Mouse (Mus musculus): ENCODE measurements around the gene R3hcc1l. TPM values are rescaled to one million over a fixed set of nuclear protein-coding genes. Genes with fewer than 3 reads are reported as not detected.

Gene R3hcc1l
- polyA plus RNA-seq, 1 experiment: 0.25 TPM

DNA sequence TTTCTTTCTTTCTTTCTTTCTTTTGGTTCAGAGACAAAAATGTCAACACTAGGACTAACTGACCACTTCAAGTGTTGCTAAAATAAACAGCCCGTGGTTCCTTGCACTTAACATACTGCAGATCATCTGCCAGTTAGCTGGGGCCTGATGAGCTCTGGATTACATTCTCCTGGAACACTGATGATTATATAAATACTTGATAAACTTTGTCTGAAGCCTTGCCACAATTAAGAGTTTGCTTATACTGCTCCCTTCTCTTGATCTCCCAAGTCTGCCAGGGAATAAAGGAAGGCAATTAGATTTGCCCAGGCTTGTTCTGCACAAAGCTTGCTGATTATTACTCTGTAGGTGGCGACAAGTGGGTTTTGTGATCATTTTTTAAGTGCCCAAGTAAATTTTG lies 69.1 kb downstream of the R3hcc1l start:
- H3K36me3 ChIP-seq (ENCODE audit: control insufficient read depth): peaks cover 82% of the 10 kb centered on the region

DNA sequence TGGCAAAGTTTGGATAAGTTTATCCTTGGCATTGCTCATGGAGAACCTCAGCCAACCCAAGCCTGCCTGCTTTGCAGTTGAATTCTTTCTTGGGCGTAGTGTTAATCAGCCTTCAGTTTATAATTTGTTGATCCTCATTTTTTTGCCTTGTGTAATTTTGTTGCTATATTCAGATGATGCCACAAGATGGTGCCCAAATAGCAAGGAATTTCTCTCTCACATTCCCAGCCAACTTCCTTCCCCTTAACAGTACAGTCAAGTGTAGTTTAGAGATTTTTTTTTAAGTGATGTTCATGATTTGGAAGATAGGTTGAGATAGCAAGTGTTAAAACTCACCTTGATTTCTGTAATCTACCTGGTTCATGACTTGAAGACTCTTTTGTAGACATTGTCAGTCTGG lies 70.7 kb downstream of the R3hcc1l start:
- peaks cover 81% of the 10 kb centered on the region for H3K36me3 ChIP-seq (ENCODE audit: control insufficient read depth)
- H3K4me1 ChIP-seq (ENCODE audit: control insufficient read depth): peaks cover 12% of the 10 kb centered on the region
- TF ChIP-seq TAL1 (IDR thresholded peaks at IDR 0.05; ENCODE audit: low read length): no peak
- no peak for TF ChIP-seq GATA1 (IDR thresholded peaks at IDR 0.05; ENCODE audit: low read length)
- no peak overlapping the region for H3K4me3 ChIP-seq (replicated peaks)
- no peaks in the 10 kb centered on the region for H3K9me3 ChIP-seq (ENCODE audit: control insufficient read depth, low read length)
- H3K27me3 ChIP-seq (ENCODE audit: control insufficient read depth): no peaks in the 10 kb centered on the region

More for the DNA sequence above, 69.1 kb downstream of the R3hcc1l start:
- Histone ChIP-seq H3K4me1 (ENCODE audit: control insufficient read depth) (peaks cover 28% of the 10 kb centered on the region), H3K4me3 (replicated peaks) (no peak overlapping the region), H3K9me3 (ENCODE audit: control insufficient read depth, low read length) (no peaks in the 10 kb centered on the region), H3K27me3 (ENCODE audit: control insufficient read depth) (no peaks in the 10 kb centered on the region)
- TF ChIP-seq GATA1 (IDR thresholded peaks at IDR 0.05; ENCODE audit: low read length) (no peak), TAL1 (IDR thresholded peaks at IDR 0.05; ENCODE audit: low read length) (no peak)

DNA sequence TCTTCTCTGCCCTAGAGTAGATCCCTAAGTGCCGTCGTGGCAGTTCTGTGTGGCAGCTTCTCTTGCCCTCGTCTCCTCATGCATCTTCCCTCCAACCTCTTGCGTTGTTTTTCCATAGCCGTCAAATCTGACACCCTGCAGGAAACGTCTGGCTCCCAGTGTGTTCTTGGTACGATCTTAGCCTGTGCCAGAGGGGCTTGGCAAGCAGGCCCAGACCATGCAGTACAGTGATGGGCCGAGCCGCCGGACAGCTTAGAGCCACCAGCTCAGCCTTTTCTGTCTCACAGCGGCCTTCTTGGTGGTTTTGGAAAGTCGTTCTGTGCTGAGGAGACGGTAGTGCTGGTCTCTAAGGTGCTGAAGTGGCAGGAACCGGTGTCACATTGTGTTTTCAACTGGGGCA lies 73.0 kb downstream of the R3hcc1l start:
- TF ChIP-seq GATA1 (IDR thresholded peaks at IDR 0.05; ENCODE audit: low read length) (no peak), TAL1 (IDR thresholded peaks at IDR 0.05; ENCODE audit: low read length) (no peak)
- no peak overlapping the region for H3K4me3 ChIP-seq (replicated peaks)
- H3K27me3 ChIP-seq (ENCODE audit: control insufficient read depth): no peaks in the 10 kb centered on the region
- peaks cover 75% of the 10 kb centered on the region for H3K36me3 ChIP-seq (ENCODE audit: control insufficient read depth)
- no peaks in the 10 kb centered on the region for H3K4me1 ChIP-seq (ENCODE audit: control insufficient read depth)
- no peaks in the 10 kb centered on the region for H3K9me3 ChIP-seq (ENCODE audit: control insufficient read depth, low read length)

DNA sequence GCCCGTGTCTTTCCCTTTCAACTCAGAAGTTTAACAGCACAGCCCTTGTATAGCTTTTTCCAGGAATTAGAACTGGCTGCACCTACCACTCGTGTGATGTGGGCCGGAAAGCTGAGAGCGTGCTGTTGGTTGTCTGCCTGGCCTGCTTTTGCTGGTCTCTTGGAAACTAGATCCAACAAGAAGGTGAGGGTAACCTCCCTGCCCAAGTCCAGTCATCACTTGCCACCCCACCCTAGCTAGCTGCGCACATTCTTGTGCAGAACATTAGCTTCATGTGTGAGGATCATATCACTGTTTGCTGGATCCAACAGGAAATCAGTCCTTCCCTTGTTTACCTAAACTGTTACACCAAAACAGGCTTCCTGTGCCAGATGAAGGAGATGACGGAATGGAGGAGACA lies 74.9 kb downstream of the R3hcc1l start:
- no peak overlapping the region for H3K4me3 ChIP-seq (replicated peaks)
- TF ChIP-seq GATA1 (IDR thresholded peaks at IDR 0.05; ENCODE audit: low read length): no peak
- no peak for TF ChIP-seq TAL1 (IDR thresholded peaks at IDR 0.05; ENCODE audit: low read length)

DNA sequence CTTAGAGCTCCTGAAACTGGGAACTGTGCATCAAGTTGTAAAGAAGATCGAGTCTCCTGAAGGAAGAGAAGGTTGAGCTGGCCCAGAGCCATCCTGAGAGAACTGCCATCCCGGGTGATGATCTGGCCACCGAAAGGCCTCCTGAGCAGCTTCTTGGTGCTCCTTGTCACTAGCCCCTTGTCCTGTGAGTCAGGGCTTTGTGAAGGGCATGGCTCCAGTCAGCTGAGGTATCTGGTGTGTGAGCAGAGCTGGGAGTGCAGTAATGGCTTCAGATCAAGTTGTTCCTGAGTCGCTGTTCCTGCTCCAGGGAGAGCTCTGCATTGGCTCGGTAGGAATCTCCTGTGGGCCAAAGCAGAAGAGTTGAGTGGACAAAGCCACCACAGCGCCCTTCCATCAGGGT lies 76.5 kb downstream of the R3hcc1l start:
- Histone ChIP-seq H3K4me3 (replicated peaks) (no peak overlapping the region), H3K9me3 (ENCODE audit: control insufficient read depth, low read length) (no peaks in the 10 kb centered on the region), H3K27me3 (ENCODE audit: control insufficient read depth) (no peaks in the 10 kb centered on the region), H3K36me3 (ENCODE audit: control insufficient read depth) (peaks cover 52% of the 10 kb centered on the region), H3K4me1 (ENCODE audit: control insufficient read depth) (no peaks in the 10 kb centered on the region)
- no peak for TF ChIP-seq GATA1 (IDR thresholded peaks at IDR 0.05; ENCODE audit: low read length)
- TF ChIP-seq TAL1 (IDR thresholded peaks at IDR 0.05; ENCODE audit: low read length): no peak

More for the DNA sequence above, 74.9 kb downstream of the R3hcc1l start:
- H3K9me3 ChIP-seq (ENCODE audit: control insufficient read depth, low read length): no peaks in the 10 kb centered on the region
- no peaks in the 10 kb centered on the region for H3K4me1 ChIP-seq (ENCODE audit: control insufficient read depth)
- no peaks in the 10 kb centered on the region for H3K27me3 ChIP-seq (ENCODE audit: control insufficient read depth)
- peaks cover 61% of the 10 kb centered on the region for H3K36me3 ChIP-seq (ENCODE audit: control insufficient read depth)

DNA sequence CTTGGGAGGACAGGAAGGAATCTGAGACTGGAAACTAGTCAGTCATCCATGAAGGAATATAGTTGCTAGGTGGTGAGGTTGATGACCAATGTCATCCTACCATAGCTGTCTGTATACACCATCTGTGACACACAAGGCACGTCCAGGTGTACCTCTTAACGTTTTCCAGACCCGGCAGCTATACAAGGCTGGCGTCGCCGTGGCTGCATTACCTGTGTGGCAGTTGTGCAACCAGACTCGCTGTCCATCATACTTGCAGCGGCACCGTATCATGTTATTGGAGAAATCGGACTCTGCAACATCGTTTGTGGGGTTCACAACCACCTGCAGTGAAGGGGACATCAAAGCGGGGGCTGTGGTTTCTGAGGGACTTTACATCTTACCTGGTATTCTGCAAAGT lies 78.7 kb downstream of the R3hcc1l start:
- no peaks in the 10 kb centered on the region for H3K4me1 ChIP-seq (ENCODE audit: control insufficient read depth)
- no peaks in the 10 kb centered on the region for H3K9me3 ChIP-seq (ENCODE audit: control insufficient read depth, low read length)
- TF ChIP-seq GATA1 (IDR thresholded peaks at IDR 0.05; ENCODE audit: low read length) (no peak), TAL1 (IDR thresholded peaks at IDR 0.05; ENCODE audit: low read length) (no peak)
- H3K27me3 ChIP-seq (ENCODE audit: control insufficient read depth): no peaks in the 10 kb centered on the region
- H3K36me3 ChIP-seq (ENCODE audit: control insufficient read depth): peaks cover 33% of the 10 kb centered on the region
- no peak overlapping the region for H3K4me3 ChIP-seq (replicated peaks)

DNA sequence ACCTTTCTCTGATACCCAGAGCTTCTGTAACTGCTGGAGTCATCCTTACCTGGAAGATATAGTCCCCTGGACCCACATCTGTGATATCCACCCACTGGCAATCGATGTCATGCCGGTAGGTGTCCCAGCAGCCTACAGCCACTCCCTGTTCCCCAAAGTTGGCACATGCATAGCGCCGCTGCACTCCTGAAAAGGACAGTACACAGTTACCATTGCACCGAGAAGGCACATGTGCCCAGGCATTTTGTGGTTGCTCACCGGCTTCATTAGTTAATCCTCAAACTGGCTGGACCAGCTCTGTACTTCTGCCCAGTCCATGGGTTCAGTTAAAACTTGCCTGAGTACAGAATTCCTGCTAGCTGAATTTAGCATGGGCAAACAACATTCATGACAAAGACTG lies 79.3 kb downstream of the R3hcc1l start:
- Histone ChIP-seq H3K9me3 (ENCODE audit: control insufficient read depth, low read length) (no peaks in the 10 kb centered on the region), H3K36me3 (ENCODE audit: control insufficient read depth) (peaks cover 27% of the 10 kb centered on the region), H3K4me3 (replicated peaks) (no peak overlapping the region), H3K4me1 (ENCODE audit: control insufficient read depth) (no peaks in the 10 kb centered on the region), H3K27me3 (ENCODE audit: control insufficient read depth) (no peaks in the 10 kb centered on the region)
- no peak for TF ChIP-seq GATA1 (IDR thresholded peaks at IDR 0.05; ENCODE audit: low read length)
- TF ChIP-seq TAL1 (IDR thresholded peaks at IDR 0.05; ENCODE audit: low read length): no peak

DNA sequence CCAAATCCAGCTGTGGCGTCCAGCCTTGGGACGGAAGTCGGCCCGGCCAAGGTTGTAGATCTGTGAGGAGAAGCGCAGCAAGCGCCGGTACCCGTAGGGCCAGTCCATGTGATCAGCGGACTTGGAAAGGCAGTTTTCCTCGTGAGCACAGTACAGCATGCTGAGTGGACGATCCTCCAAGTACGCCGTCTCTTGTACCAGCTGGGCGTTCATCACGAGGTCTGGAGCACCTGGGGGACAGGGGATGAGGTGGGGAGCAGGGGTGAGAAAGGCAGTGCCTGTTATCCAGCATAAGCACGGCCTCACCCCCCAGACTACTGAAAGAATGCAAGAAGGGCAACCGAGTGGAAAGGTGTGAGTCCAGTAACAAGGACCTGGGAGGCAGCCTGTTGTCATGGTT lies 81.3 kb downstream of the R3hcc1l start:
- peaks cover 8% of the 10 kb centered on the region for H3K36me3 ChIP-seq (ENCODE audit: control insufficient read depth)
- no peaks in the 10 kb centered on the region for H3K9me3 ChIP-seq (ENCODE audit: control insufficient read depth, low read length)
- TF ChIP-seq TAL1 (IDR thresholded peaks at IDR 0.05; ENCODE audit: low read length): no peak
- TF ChIP-seq GATA1 (IDR thresholded peaks at IDR 0.05; ENCODE audit: low read length): no peak
- H3K27me3 ChIP-seq (ENCODE audit: control insufficient read depth): no peaks in the 10 kb centered on the region
- H3K4me1 ChIP-seq (ENCODE audit: control insufficient read depth): no peaks in the 10 kb centered on the region
- no peak overlapping the region for H3K4me3 ChIP-seq (replicated peaks)

DNA sequence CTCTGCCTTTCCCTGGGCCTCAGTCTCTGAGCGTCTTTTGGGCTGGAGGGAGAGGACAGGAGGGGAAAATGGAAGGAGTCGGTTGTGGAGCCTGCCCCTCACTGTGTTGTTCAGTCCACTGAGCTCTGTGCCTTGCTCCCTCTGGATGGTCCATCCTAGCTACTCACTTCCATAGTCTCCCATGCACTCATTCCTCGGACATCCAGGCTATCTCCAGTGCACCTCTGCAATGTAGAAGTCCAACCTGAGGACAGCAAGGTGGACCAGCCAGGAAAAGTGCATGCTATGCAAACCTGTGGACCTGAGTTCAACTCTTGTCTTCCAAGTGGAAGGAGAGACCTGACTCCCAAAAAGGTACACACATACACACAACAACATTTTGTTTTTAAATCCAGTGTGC lies 82.0 kb downstream of the R3hcc1l start:
- H3K36me3 ChIP-seq (ENCODE audit: control insufficient read depth): peaks cover under 1% of the 10 kb centered on the region
- no peak for TF ChIP-seq GATA1 (IDR thresholded peaks at IDR 0.05; ENCODE audit: low read length)
- no peak for TF ChIP-seq TAL1 (IDR thresholded peaks at IDR 0.05; ENCODE audit: low read length)
- no peaks in the 10 kb centered on the region for H3K27me3 ChIP-seq (ENCODE audit: control insufficient read depth)
- H3K4me3 ChIP-seq (replicated peaks): no peak overlapping the region
- H3K9me3 ChIP-seq (ENCODE audit: control insufficient read depth, low read length): no peaks in the 10 kb centered on the region
- no peaks in the 10 kb centered on the region for H3K4me1 ChIP-seq (ENCODE audit: control insufficient read depth)

DNA sequence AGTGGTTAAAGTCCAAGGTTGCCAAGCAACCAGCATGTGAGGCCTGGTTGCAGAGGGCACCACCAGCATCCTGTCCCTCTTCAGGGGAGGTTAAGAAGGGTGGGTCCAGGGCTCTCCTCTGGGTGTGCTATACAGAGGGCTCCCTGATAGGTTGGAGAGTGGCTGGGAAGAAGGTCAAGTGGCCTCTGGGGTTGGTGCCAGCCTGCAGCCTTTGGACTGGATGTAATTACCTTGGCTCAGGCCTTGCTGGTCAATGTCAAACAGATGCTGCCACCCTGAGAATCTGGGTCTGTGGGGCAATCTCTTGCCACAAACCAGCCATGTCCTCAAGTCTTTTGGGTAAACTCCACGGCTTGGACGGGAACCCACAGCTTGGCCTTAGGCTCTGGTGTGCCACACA lies 82.9 kb downstream of the R3hcc1l start:
- no peak for TF ChIP-seq GATA1 (IDR thresholded peaks at IDR 0.05; ENCODE audit: low read length)
- no peak for TF ChIP-seq TAL1 (IDR thresholded peaks at IDR 0.05; ENCODE audit: low read length)
- H3K4me3 ChIP-seq (replicated peaks): no peak overlapping the region
- no peaks in the 10 kb centered on the region; the same call in 1 of the 2 replicates for H3K36me3 ChIP-seq (ENCODE audit: control insufficient read depth)
- H3K9me3 ChIP-seq (ENCODE audit: control insufficient read depth, low read length): no peaks in the 10 kb centered on the region
- no peaks in the 10 kb centered on the region for H3K4me1 ChIP-seq (ENCODE audit: control insufficient read depth)
- H3K27me3 ChIP-seq (ENCODE audit: control insufficient read depth): no peaks in the 10 kb centered on the region

All from erythroblast, embryonic 14.5 days (primary cell).